Mouse (Mus musculus): ENCODE measurements around the gene Ankrd2.

- TF ChIP-seq CTCF (IDR thresholded peaks at IDR 0.05; ENCODE audit: low read depth) (no peak), EP300 (IDR thresholded peaks at IDR 0.05; ENCODE audit: low read depth) (no peak)
These were observed 44.1 kb downstream of the Ankrd2 start for GRCm38 (mm10) chr19:42079950-42080349.
